Mouse (Mus musculus): ENCODE results near the gene Onecut1.

Gene Onecut1

DNA sequence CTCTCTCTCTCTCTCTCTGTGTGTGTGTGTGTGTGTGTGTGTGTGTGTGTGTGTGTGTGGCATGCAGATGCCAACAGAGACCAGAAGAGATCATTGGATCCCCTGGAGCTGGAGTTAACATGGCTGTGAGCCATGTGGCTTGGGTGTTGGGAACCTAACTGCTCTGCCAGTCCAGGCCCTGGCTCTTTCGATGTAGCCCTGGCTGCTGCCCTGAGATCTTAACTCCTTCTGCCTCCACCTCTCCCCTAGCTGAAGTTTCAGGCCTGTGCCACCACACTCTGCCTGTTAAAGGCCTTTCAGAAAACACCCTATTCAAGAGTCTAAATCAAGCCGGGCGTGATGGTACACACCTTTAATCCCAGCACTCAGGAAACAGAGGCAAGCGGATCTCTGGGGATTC, 49.7 kb downstream of the Onecut1 start:
- DNase-seq (ENCODE audit: low spot score) = no peak

DNA sequence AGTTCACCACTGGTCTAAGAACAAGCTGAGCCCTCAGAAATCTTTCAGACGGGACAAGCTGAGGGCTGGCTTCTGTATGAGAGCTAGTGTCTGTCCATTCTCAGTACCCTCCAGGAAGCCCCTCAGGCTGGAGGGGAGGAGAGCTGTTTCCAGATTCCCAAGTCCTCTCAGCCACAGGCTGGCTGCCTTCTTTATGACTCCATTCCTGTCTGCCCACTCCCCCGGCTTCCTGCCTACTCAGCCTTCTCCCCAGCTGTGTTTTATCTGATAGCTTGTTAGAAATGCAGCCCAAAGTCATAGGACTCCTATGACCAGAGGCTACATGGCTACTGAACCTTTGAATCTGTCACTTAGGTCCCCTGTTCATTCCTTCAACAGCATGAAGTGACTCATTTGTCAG, 50.2 kb downstream of the Onecut1 start:
- DNase-seq (ENCODE audit: low spot score) = no peak

DNA sequence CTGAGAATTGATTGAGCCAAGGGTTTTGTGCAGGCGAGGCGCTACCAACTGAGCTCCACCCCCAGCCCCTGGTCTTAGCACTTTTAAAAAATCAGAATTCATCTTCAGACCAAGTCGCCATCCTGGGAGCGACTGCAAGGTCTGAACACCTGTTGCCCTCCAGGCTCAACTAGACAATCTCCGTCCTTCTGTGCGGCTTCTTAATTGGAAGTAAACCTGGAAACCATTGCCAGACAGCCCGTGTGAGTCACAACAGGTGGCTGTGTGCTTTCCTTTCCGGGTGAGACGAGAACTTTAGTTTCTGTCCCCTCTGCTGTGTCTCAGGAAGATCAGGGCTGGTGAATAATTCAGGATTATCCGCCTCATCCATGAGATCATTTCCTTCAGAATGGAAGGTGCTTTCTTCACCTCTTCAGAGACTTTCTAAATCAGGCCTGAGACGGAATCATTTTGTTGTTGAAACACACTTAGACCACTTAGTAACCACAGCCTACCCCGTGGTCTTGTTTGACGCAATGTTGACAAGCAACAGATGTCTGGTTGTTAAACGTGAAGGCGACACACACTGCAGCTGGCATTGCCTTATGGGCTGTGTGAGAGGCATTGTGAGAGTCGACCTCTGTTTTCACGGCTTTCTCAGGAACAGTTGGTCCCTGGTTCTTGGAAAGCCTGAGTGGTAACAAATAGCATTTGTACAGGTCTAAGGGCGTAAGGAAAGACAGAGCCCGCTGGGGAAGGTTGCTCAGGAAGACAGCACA, 51.1 kb downstream of the Onecut1 start:
- no peak for DNase-seq (ENCODE audit: low spot score)

DNA sequence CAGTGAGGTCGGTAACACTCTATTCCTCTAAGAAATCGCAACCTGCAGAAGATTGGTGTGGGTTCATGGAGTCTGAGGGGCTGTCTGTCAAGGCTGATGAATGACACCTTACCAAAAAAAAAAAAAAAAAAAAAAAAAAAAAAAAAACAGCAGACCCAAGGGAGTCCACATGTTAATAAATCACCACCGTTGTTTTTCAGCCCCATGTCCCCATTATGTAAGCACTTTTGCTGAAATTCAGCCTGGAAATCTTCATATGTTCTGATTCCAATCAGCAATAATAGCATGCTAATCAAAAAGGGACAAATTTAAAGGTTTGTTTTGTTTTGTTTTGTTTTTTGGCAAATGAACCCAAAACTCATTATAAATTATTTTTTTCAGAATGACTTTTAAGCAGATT, 53.9 kb downstream of the Onecut1 start:
- DNase-seq (ENCODE audit: low spot score) = no peak

DNA sequence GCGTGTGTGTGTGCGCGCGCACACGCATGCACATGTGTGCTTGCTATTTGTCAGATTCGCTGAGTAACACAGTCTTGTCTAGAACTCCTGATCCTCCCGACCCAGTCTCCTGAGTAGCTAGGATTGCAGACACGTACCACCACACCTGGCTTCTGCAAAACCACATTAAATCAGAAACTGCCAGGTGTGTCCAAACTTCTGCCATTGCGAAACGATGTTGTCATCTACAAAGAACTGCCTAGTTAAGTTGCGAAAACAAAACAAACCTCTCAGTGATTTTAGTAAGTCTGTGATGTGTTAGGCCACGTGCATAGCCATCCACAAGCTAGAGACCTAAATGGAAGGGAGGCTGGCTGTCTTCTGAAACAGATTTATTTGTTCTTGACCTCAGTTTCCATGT, 58.7 kb downstream of the Onecut1 start:
- no peak for DNase-seq (ENCODE audit: low spot score)

DNA sequence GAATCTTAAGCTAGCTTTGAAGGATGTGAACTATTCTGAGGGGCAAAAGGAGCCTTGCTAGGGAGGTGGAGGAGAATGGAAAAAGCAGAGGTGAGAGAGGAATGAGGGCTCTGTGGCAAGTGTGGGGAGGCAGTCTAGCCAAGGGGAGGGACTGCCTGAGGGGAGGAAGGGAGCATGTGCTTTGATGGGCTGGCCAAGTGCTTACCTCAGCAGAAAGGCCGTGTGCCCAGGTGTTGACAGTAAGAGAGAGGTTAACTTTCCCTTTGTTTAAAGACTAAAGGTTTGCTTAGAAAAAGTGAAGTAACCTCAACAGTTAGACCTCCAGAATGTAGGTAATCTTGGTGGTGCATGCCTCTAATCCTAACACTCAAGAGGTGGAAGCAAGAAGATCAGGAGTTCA, 59.7 kb downstream of the Onecut1 start:
- DNase-seq (ENCODE audit: low spot score) = no peak

DNA sequence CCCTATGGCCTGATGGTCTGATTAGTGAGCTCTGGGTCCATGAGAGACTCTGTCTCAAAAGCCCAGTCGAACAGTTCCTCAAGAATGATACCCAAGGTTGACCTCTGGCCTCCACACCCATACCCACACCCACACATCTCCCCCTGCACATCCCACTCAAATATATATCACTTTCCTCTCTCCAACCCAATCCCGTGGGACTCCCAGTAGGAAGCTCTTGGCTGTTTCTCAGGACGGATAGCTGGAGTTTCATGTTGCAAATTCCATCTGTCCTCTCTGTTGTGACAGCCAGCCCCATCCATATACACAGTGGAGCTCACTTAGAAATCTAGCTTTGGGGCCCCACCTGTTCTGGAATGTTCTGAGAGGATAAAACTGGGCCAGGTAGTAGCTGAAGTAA, 61.2 kb downstream of the Onecut1 start:
- no peak for DNase-seq (ENCODE audit: low spot score)

DNA sequence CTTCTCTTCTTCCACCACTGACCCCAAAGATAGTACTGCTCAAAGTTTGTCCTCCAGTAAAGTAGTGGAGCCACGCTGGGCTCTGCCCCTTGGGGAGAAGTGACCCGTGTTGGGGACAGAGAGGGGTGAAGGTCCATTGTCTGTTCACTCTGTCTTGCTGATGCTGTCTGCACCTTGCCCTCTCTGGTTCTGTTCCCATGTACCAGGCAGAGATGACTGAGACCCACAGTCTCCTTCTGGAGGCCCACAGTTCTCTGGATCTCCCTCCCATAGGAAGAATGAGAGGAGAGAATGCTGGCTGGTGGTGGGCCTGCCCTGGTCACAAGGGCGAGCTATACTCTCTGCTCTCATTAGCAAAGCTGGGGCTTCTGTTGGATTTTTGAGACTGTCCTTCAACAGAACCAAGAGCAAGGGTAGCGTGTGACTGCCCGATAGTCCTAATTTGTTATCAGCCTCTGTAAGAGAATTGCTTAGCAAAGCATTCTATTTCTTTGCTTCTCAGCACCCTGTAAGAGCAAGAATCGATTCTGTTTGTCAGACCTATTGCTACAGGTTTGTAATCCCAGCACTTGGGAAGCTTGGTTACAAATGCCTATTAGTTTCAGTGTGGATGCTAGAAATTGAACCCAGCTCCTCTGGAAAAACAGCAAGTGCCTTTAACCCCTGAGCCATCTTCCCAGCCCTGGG, 61.7 kb downstream of the Onecut1 start:
- DNase-seq (ENCODE audit: low spot score) = no peak

DNA sequence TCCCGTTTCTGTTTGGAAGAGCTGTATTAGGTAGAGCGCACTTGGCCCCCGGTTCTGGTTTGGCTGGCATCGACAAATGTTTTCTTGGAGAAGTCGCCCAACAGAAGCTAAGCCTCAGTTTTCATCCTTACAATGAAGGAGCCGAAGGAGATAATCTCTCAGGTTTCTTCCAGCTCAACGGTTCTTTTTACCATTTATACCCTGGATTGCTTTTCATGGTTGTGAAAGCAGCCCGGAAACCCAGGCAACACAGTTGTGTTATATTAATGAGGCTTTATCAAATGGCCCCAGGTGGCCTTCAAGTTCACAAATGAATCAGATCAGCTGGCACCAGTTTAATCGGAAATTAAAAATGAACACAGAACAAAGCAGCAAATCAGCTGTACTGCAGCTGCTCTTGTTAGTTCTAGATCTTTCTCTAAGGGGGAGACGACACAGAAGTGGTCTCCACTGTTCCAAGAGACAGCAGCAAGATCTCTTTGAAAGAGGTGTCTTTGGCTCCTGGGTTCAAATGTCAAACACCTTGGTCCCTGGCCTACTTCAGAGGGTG, 63.6 kb downstream of the Onecut1 start:
- DNase-seq (ENCODE audit: low spot score) = no peak

DNA sequence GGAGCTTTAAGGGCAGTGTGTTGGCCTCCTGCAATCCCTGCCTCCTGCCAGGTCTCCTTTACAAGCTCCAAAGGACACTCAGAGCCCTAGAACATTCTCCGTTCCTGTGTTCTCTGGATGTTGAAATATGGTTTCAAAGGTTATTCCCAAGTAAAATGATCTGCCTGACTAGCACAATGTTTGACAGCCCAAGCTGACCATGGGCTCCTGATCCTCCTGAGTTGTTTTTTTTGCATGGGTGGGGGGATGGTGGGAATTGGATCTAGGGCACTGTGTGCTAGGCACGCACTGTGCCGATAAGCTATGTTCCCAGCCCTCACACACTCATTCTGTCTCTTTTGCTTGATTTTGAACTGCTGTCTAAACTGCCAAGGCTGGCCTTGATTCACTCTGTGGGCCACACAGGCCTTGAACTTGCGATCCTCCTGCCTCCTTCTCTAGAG, 68.3 kb downstream of the Onecut1 start:
- no peak for DNase-seq (ENCODE audit: low spot score)

DNA sequence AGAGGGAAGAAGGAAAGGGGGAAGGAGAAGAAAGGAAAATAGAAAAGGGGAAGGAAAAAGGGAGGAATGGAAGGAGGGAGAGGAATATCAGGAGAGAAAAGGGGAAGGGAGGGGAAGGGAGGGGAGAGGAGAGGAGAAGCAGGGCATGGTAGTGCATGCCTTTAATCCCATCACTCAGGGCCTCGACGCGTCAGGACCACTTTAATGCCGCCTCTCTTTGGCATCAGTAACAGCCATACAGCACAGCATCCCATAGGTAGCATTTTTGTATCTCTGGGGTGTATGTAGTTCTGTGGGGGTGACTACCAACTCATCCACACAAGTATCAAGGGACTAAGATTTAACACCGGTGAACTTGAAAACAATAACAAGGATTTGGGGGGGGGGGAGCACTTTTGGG, 68.9 kb downstream of the Onecut1 start:
- DNase-seq (ENCODE audit: low spot score) = no peak

DNA sequence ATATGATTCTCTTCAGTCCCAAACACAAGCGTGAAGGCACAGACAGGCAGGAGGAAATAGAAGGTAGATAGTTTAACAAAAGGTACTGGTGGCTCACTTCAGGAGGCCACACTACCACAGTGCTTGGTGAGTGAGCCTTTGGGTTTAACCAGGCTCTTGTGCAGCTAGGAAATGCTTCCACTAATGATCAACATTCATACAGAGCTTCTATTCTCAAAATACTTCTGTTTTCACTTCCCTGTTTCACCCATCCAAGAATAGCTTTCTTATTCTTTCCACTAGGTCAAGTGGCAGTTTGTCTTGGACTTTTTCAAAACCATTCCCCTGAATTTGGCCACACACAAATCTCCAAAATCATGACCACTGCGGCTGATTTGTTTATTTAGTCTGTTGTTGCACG, 73.6 kb downstream of the Onecut1 start:
- DNase-seq (ENCODE audit: low spot score) = no peak

DNA sequence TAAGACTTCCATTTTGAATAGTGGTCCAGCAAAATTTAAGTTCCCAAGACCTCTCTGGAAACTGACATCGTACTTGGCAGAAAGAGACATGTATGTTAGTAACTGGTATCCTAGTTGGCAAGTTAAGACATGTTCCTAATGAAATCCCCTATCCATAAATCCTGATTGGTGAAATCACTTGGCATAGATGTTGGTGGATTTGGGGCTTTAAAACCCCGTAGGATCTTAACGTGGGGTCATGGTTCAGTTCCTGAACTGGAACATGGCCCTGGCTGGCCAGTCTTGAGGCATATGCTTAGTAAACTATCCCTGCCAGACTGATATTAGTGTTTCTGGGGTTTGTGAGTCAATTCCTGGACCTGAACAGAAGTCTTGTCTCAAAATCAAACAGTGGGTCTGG, 76.0 kb downstream of the Onecut1 start:
- DNase-seq (ENCODE audit: low spot score) = no peak

DNA sequence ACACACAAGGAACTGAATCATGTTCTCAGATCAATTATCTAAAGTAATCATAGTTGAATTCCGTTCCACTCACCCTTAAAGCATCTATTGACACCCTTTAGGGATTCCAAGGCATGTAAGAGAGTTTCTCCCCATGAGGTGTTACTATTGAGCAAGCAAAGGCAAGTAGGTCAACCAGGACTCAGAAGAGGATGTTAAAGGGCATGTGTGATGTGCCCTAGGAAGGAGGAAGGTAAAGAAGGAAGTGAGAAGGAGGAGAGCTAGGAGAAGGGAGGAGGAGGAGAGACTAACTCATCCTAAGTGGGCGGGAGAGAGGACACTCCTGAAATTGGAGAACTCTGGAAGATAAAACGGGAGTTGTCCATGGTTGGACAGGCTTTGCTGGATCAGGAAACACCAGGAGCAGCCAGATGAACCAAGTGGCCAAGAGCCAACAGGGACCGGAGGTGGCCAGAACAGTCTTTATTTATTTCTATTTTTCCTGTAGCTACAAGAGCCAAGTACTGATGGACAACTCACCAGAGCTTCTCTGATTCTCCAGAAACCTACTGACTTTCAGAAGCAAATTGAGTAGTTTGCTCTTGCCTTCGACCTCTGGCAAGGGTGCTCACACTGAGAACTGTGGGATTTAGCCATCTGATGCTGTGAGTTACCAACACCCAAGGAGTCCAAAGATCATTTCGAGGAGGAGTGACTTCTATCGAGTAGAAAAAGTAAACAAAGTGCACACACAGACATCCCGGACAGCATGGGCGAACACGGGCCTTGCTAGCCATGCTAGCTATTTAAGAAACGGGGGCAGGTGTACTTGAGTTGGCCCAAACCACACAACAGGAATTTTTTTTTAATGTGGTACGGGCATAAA, 77.2 kb downstream of the Onecut1 start:
- no peak for DNase-seq (ENCODE audit: low spot score)
